Mouse (Mus musculus) myocyte (in vitro differentiated cells): Measurements from ENCODE around the gene Gm21190.
"Not testable (repeated sequence)": the region's sequence is repeated elsewhere in the genome, so short reads cannot be mapped to it uniquely, and the experiment has no call there.

ENCODE experiments used
- MAX ChIP-seq: IDR thresholded peaks from one replicate; pipeline ENCODE4 v1.6.1; 2011; ENCODE audit warnings: low read depth, mild to moderate bottlenecking, control low read depth
- POLR2A ChIP-seq: IDR thresholded peaks from one replicate; pipeline ENCODE4 v1.6.1; 2011; ENCODE audit warnings: low read depth, mild to moderate bottlenecking, control low read depth, moderate library complexity; ENCODE audit not compliant: insufficient read length
- POLR2AphosphoS2 ChIP-seq: IDR thresholded peaks from one replicate; pipeline ENCODE4 v1.6.1; 2011; ENCODE audit warnings: low read depth, control low read depth; ENCODE audit not compliant: insufficient read length
- TCF12 ChIP-seq: IDR thresholded peaks from one replicate; pipeline ENCODE4 v1.6.1; 2011; ENCODE audit warnings: mild to moderate bottlenecking, control low read depth; ENCODE audit not compliant: poor library complexity, insufficient read depth, severe bottlenecking
- USF1 ChIP-seq: IDR thresholded peaks from one replicate; pipeline ENCODE4 v1.6.1; 2011; ENCODE audit warnings: low read depth, mild to moderate bottlenecking, control low read depth, moderate library complexity

GRCm38 (mm10) chr5:15558654-15559053 is 29.6 kb upstream of the Gm21190 start:
- not testable (repeated sequence) for TF ChIP-seq MAX, POLR2A, TCF12, POLR2AphosphoS2, USF1
